Mouse (Mus musculus): ENCODE data around the gene Stt3a. TPM values are rescaled to one million over a fixed set of nuclear protein-coding genes. Genes with fewer than 3 reads are reported as not detected.

Gene Stt3a
- 202 and 364 TPM in 2 replicates for polyA plus RNA-seq (2012; rRNA removed; ENCODE audit: low replicate concordance)

GRCm38 (mm10) chr9:36767203-36768143, at the start of gene Stt3a:
Gene Stt3a, minus strand, starts transcription at chr9:36767679.

GRCm38 (mm10) chr9:36796781-36797555, 29.5 kb upstream of the Stt3a start, which contains the start of gene Ei24:
Gene Ei24, minus strand, starts transcription at chr9:36797393.

GRCm38 (mm10) chr9:36727034-36727755, 40.3 kb downstream of the Stt3a start, which contains the start of gene Chek1:
Gene Chek1, minus strand, starts transcription at chr9:36727065.

GRCm38 (mm10) chr9:36692920-36693319, 74.6 kb downstream of the Stt3a start, which contains the start of gene Acrv1:
Gene Acrv1, plus strand, starts transcription at chr9:36693220.

Other genes starting within 250 kb of the Stt3a start
- gene Gm5615, start 225.7 kb downstream of the Stt3a start, polyA plus RNA-seq (2012; rRNA removed; ENCODE audit: low replicate concordance): not detected in 2 replicates
- not detected in 2 replicates for gene Gm17689, start 185.0 kb downstream of the Stt3a start, polyA plus RNA-seq (2012; rRNA removed; ENCODE audit: low replicate concordance)
- gene A630095E13Rik, start 124.3 kb downstream of the Stt3a start, polyA plus RNA-seq (2012; rRNA removed; ENCODE audit: low replicate concordance): 0.32 TPM in 1 of 2 replicates, not detected in the other
- not detected in 2 replicates for gene Acrv1, start 74.5 kb downstream of the Stt3a start, polyA plus RNA-seq (2012; rRNA removed; ENCODE audit: low replicate concordance)
- 0.09 and 2.6 TPM in 2 replicates for gene Chek1, start 40.6 kb downstream of the Stt3a start, polyA plus RNA-seq (2012; rRNA removed; ENCODE audit: low replicate concordance)
- gene Ei24, start 29.7 kb upstream of the Stt3a start, polyA plus RNA-seq (2012; rRNA removed; ENCODE audit: low replicate concordance): 74.8 and 106 TPM in 2 replicates
- 2.3 and 7.8 TPM in 2 replicates for gene Fez1, start 54.2 kb upstream of the Stt3a start, polyA plus RNA-seq (2012; rRNA removed; ENCODE audit: low replicate concordance)